Mouse (Mus musculus): ENCODE measurements at regions not wholly inside any gene's neighbourhood (a gene's known extent, or its start where the extent isn't known, plus 50 kb on each side); places are given as distances from the start of the nearest gene placed in this dataset.
"Not testable (repeated sequence)": the region's sequence is repeated elsewhere in the genome, so short reads cannot be mapped to it uniquely, and the experiment has no call there.

DNA sequence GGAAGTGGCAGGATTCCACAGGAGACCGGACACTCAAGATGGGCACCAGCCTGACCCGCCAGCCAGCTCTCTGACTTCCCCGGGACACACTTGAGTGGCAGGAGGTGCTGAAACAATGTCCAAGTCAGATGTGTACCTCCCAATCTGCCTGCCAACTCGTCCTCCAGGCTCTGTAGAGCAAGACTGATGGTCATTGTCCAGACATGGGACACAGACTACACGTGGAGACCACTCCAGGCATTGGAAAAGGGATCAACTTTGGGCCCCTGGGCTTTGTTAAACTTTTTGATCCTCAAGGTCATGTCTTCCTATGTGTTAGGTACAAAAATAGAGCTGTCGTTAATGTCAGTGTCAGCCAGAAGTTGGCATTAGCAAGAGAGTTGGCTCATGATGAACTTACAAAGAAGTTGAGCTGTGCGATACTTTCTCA lies 214.6 kb downstream of the 3100002H09Rik start:
- no peak for DNase-seq (ENCODE audit: low read depth, low spot score)

DNA sequence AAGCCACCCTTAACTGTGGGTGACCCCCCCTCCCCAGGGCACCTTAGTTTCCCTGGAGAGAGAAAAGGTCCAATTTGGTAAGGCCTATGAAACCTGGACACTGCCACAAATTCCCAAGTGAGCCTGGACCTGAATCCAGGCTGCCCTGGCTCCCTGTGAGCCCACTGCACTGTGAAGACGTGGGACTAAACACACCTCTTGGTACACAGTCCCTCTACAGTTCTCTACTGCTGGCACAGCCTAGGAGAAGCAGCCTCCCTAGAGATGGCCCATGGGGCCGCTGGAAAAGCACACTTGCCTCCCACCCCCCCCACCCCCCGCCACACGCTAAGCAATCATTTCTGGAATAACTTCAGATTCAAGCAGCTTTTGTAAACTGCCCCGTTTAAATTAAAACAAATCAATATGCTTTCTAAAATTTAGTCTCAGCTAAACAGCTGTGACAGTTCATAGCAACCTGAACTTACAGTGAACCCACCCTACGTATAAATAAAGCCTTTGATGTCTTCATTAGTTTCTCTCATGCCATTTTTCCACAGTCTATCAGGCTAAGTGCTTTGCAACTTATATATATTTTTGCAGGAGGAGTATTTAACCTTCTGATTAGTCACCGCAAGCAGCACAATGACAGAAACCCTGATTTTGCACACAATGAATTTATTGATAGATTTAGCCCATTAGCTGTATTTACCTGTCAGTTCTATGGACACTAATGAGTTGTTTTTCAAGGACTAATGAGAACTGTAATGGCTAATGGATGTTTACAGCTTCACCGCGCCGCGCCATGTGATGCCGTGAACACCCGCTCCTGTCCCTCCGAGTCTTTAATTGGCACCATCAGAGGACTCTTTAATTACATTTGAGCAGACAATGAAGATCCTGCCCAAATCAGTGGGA lies 215.3 kb downstream of the 3100002H09Rik start:
- no peak for DNase-seq (ENCODE audit: low read depth, low spot score)

DNA sequence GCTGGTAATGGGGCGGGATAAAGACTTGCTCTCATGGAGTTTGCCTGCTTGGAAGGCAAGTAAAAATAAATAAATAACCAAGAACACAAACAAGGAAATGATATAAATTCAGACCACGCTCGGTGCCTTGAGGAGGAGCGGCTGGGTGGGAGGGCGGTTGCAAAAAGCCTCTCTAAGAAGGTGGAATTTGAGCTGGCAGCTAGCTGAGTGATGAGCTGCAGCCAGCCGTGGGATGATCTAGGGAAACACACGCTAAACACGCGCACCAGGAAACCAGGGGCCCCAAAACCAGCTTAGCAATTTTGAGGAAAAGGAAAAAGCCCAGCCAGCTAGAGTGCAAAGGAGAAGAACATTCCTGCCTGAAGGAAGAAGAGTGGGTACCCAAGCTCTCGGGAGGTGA lies 217.0 kb downstream of the 3100002H09Rik start:
- no peak for DNase-seq (ENCODE audit: low read depth, low spot score)

DNA sequence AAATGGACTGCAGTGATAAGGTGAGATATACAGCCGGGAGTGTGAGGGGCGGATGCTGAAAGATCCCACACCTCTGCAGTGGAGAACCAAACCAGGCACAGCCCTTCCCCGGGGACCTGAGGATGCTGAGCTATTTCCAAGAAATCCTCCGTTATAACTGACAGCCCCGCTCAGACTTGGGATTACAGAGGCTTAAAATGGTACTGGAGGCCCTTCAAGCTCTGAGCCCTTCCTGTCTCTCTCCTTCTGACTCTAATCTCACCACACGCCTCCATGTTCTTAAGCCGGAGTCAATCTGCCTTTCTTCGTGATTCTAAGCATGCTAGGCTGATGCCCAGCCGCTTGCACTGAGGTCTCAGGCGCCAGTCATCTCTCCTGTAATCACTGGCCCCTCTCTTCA lies 221.5 kb downstream of the 3100002H09Rik start:
- no peak for DNase-seq (ENCODE audit: low read depth, low spot score)

DNA sequence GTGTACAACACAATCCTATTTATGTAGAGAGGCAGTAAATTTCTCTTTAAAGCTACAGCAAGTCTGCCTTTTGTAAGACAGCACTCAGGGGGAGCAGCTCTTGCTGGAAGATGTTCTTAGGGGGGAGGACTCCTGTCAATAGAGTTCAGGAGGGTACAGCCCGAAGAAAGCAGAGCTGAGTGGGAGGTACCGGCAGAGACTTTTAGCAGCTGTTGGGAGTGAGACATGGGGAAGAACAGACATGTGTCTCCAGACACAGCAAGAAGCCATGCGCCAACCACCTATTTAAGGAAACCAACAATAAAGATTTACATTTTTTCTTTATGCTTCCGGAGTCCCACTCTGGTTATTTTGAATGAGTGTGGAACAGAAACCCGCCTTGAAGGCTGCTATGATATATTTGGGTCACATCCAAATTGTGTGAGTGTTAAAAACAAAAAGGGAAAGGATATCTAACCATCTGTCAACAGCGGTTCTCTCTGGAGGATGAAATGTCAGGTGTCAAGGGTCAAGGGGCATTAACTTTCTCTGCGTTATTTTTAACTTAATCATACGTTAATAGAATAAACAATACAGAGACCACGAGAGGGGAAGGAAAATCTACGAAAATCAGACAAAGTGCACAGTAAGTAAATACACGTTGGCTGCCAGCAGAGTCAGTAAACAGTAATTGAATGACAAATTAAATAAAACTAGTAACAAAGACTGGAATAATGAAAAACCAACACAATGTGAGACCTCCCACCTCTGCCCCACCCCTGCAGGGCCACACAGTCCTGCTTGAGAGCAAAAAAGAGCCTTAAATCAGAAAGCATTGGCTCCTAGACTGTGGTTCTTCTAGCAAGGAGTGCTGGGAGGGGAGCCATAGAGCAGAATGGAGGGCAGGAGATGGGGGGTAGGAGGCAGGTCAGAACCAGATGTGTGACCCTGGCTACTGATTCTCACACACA lies 225.2 kb downstream of the 3100002H09Rik start:
- DNase-seq (ENCODE audit: low read depth, low spot score) = no peak

DNA sequence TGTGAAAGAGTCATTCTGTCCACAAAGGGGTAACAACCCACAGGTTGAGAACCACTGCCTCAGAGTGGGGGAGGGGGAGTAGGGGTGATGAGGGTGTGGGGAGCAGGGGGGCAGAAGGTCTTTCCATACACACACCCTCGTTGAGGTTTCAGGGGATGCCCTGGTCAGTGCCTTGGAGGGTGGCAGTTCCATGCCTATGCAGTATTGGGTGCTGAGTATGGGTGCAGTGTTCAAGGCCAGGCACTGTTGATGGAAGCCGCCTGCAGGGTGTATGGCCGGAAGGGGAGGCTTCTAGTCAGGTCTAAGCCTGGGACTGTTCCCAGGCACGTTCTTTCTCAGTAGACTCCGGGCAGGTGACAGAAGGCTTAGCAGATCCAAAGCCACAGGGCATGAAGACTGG lies 234.1 kb downstream of the 3100002H09Rik start:
- DNase-seq (ENCODE audit: low read depth, low spot score) = no peak

DNA sequence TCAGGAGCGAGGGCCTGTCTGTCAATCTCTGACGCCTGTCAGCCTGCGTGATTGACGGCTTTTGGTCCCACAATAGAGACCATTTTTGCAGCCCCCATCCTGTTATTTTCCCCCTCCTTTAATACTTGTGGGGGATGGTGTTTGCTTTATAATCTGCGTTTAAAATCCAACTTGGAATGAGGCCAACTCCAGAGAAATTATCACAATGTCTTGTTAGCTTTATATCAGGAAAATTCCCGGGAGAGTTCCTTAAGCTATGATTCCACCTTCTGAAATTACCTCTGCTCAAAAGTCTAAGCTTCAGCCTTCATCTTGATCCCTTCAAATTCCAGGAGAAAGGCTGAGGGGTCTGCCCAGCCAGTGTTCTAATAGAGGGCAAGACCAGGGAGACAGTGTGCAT lies 235.0 kb downstream of the 3100002H09Rik start:
- DNase-seq (ENCODE audit: low read depth, low spot score) = no peak

DNA sequence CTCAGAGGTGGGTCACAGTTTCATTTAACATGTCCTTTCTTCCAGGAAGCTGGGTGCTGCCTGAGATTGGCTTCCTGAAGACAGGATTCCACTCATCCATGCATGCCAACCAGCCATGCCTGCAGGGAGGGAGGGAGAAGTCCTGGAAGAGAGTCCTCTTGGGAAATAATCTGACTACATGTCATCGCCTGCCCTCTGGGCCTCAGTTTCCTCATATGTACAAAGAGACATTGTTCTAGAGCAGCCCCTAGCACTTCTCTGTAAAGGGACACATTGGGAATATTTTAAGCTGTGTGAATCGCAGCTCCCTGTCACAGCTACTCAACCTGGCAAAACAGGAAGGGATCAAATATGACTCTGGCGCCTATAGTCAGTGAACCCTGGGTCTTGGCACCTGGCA lies 241.8 kb downstream of the 3100002H09Rik start:
- DNase-seq (ENCODE audit: low read depth, low spot score) = no peak

DNA sequence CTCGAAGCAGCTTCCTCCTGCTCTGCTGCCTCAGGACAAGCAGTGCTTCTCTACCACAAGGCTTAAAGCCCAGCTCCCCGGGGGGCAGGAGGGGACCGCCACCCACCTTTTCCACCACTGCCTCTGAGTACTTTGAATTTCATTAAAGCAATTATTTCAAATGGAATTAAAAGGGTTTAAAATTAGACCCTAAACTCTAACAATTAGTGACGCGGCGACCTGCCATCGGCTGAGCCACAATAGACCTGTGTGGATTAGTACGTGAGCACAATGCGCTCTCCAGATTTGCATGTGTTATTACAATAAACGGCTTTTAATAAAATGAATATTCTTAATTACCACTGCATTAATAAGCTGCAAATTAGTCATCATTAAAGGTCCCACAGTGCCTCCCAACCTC lies 242.5 kb downstream of the 3100002H09Rik start:
- no peak for DNase-seq (ENCODE audit: low read depth, low spot score)

DNA sequence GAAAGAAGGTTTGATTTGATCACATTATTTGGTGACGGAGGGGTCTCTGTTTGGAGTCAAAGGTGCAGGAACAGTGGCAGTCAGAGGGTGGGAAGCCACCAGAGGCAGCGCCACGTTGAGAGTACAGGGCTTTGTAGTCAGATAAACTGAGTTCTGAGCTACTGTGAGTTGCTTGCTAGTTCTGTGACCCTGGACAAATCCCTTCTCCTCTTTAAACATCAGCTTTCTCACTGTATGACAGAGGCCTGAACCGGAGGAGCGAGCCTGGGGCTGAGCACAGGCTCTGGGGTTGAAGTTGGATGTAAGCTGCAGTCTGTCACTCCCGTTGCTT lies 250.1 kb downstream of the 3100002H09Rik start:
- no peak for DNase-seq (ENCODE audit: low read depth, low spot score)

DNA sequence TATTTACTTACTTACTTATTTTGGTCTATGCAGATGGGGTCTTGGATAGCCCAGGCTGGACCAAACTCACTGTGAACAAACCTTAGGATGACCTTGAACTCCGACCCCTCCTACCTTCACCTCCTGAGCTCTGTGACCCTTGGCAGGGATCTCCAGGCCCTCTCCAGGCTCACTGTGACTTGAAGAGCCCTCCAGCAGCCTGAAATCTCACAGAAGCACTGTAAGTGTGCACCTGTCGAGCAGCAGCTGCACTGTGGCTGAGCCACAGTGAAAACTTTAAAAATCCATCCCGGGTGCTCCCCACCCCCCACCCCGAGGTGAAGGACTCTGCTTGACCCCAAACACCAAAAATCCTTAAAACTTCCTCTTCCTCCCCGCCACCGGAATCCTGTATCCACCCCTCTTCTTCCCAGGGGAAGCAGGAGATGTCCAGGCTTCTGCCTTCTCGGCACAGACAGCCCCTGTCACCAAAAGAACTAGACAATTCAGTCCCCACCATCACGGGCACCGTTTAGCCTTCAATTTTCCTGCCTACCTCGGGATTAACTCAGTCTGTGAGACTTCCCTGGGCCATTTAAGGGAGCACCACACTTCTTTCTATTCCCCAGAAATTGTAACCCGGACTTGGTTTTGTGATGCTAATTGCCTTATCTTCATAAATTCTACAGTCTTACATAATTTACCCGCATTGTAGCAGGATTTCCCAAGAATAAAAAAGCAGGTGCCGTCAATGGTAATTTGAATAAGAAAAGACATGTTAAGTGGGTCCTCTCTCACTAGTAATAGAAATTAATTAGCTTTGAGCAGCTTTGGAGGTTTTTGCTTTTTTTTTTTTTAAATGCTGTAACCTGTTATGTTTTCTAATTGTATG lies 250.7 kb downstream of the 3100002H09Rik start:
- DNase-seq (ENCODE audit: low read depth, low spot score) = no peak

DNA sequence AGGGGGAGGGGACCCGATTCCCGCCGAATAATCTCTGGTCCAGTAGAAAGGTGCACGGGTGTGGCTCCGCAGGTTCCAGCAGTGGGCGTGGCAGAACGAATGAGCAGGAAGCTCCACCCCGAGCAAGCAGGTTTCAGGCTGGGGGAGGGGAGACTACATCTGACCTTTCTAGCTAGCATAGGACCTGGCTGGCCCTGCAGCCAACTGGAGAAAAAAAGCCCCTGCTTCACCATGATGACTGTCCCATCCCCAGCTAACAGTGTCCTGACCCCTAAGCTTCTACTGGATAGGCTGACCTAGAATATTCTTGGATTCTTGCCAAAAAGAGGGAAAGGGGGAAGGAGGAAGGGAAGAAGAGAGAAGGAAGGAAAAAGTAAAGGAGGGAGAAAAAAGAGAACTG lies 252.1 kb downstream of the 3100002H09Rik start:
- not testable (repeated sequence) for DNase-seq (ENCODE audit: low read depth, low spot score)

DNA sequence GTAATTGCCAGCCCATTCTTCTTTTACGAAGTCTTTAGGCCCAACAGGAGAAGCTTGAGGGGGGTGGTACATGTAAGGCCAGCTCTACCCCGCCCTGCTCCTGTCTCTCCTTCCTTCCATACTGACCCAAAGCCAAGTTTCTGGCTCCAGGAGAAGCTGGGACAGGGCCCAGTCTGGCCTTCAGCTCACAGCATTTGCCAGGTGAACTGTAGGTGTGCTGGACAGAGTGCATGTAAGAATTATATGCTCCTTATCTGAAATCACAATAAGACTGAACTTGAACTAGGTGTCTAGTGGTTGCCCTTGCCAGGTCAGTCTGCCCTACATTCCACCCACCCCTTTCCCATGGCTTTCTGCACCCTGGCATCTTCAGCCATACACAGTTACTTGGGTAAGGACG lies 260.2 kb downstream of the 3100002H09Rik start:
- DNase-seq (ENCODE audit: low read depth, low spot score) = no peak

DNA sequence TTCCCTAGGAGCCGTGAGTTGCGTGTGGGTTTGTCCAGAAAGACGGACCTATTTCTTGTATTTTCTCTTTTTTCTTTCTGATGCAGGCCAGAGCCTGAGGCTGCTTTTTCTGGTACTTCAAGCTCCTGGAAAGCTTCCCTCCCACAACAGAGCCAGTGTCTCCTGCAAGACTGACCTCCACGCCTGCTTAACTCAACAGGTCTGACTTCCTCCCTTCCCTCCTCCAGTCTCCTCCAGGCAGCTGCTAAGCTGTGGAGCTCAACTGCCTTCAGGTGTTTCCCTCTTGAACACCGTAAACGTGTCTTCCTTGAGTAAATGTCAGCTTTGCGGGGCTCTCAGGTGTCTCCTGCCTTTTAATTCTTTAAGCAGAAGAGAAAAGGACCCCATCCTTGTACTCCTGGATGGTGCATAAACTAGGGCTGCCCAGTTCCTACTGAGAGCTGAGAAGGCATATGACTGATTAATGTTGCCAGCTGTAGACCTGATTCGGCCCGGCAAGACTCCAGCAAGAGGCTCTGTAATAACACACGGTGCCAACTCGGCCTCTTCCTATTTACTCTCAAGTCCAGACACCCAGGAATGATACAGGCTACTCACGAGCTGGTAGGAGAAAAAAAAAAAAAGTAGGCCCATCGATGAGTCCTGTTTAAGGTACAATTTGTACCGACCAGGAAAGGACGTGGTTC lies 260.9 kb downstream of the 3100002H09Rik start:
- DNase-seq (ENCODE audit: low read depth, low spot score) = no peak

DNA sequence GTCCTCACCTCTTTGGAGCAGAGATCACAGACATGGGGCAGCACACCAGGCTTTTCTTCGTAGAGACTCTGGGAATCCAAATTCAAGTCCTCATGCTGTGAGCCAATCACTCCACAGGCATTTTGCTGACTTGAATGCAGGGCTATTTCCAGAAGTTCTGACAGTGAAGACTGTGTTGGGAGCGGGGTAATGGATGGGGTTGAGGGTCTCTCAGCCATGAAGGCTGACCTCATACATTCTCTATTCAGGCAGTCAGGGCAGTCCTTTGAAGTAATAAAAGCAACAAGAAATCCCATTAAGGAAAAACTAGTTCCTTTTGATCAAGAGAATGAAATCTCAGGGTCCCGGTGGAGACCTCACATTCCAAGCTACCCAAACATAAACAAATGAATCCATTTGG lies 261.5 kb downstream of the 3100002H09Rik start:
- DNase-seq (ENCODE audit: low read depth, low spot score) = no peak

DNA sequence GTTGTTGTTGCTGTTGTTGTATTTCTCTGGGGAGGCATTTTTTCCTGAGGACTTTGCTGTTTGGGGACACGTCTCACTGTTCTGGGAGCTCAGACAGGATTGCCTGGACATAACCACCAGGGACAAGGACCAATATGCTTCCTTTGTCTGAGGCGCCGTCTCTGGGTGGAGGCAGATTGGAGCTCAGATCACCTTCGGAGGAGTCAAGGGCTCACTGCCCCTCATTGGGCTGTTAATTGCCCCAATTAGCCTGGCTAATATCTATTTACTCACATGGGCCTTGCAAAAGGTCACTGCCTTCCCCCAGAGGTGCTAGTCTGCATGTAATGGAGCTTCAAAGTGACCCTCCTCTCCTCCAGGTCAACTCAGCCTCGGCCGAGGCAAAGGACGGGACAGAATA lies 270.5 kb downstream of the 3100002H09Rik start:
- no peak for DNase-seq (ENCODE audit: low read depth, low spot score)

DNA sequence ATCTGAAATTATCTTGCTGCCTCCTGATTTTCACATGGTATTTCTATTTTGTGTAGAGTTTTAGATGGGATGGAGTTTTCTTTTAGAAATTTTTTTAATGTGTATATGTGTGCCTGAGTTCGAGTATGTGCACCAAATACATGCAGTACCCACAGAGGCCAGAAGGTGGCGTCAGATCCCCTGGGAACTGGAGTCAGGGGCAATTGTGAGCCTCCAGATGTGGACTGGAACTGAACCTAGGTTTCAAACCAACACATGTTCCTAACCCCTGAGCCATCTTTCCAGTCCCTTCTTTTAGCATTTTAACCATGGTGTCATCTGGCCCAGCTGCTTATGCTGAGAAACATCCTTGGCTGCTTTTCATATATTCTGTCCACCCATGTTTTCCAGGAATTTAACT lies 274.9 kb downstream of the 3100002H09Rik start:
- DNase-seq (ENCODE audit: low read depth, low spot score) = no peak

DNA sequence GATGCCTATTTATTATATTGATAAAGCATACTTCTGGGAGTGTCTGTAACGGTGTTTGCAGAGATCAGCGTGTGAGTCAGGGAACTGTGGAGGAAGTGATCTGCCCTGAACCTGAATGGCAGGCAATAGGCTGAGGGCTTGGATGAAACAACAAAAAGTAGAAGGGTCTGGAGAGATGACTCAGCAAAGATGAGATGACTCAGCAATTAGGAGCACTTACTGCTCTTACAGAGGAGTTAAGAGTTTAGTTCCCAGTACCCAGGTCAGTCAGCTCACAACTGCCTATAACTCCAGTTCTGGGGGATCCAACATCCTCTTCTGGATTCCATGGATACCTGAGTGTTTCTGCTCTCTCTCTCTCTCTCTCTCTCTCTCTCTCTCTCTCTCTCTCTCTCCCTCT lies 277.6 kb downstream of the 3100002H09Rik start:
- DNase-seq (ENCODE audit: low read depth, low spot score) = no peak

DNA sequence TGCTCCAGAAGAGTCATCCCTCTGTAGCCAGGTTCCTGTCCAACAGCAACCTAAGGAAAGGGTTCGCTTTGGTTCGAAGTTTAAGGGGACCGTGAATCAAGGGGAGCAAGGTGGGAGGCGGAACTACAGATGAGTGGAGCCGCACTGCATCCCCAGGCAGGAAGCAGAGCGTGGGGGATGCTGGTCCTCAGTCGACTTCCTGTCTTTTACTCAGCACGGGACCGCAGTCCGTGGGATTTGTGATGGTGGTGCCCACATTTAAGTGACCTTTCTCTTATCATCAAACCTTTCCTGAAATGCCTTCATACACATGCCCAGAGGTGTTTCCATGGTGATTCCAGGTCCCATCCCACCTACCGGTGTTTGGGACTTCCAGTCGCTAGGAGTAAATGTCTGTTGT lies 278.2 kb downstream of the 3100002H09Rik start:
- DNase-seq (ENCODE audit: low read depth, low spot score) = no peak

DNA sequence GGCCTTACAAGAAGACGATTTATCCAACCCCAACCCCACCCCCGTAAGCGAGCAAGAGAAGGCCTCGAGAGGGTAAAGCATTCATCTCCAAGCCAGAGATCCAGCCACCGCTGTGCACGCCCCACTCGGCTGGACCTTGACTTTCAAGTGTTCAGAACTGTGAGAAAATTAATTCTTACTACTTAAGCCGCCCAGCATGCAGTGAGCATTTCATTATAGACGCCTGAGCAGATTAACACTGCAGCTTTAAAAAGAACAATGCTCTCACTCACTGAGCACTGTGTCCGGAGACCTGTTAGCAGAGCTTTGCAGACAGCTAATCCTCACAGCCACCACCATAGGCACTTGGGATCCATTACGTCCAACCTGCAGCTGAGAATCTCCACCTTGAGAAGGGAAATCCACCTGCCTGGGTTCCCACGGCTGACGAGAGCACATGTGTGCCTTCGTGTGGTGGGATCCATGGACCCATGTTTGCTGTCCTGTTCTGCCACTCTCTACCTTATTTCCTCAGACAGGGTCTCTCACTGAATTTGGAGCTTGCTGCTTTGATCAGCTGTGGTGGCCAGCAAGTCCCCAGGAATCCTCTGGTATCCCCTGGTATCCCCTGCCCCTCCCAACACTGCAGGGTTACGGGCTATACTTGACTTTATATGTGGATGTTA lies 281.4 kb downstream of the 3100002H09Rik start:
- no peak for DNase-seq (ENCODE audit: low read depth, low spot score)

DNA sequence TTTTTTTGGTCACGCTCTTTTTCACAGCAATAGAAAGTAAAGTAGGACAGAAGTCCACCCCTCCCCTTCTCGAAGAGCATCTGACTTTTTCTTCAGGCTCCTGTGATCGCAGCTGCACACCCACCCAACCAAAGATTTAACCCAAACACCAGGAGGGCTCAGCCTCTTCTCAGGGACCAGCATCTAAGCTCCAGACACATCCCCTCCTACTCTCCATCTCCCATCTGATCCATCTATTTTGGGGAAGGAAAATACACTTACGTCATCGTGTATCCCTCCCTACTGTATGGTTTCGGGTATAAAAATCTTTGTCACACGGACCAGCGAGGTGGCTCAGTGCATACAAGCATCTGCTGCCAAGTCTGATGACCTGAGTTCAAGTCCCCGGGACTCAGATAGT lies 284.3 kb downstream of the 3100002H09Rik start:
- no peak for DNase-seq (ENCODE audit: low read depth, low spot score)

All from skeletal muscle tissue, adult 2 months (tissue).